Mouse (Mus musculus): ENCODE measurements around the gene Ttc28. TPM values are rescaled to one million over a fixed set of nuclear protein-coding genes. Genes with fewer than 3 reads are reported as not detected.

The Ttc28 gene
- polyA plus RNA-seq (2012; rRNA removed): 19.5 and 22.0 TPM in 2 replicates

DNA sequence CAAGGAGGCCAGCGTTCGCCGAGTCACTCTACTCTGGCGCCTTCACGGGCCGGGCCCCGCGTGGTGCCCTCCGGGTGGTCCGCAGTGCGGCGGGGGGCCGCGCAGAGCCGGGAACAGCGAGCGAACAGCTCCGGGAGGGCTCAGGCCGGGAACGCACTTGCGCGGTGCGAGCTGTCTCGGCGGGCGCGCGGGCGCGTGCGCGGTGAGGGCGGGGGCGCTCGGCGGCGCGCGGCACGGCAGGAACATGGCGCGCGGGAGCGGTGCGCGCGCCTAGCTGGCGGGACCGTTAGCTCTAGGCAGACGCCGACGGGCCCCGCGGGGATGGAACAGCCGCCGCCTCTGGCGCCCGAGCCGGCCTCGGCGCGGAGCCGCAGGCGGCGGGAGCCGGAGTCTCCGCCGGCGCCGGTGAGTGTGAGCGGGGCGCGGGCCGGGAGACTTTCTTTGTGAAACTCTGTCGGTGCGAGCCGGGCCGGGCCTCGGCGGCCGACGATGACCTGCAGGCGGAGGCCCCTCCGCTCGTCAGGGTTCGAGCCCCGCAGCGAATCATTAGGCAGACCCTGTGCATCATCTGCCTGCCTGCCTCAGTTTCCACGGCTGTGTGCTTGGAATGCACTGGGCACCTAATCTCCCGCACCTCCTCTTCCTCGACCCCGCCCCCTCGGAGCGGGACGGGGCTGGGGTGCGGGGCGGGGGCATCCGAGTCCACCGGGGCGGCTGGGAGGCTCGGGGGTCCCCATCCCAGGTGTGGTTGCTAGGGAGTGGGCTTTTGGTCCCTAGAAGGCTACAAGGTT, at the start of gene Ttc28:
Ttc28 (plus strand) TSS at position 220 of the 791 bp plus-strand sequence.

DNA sequence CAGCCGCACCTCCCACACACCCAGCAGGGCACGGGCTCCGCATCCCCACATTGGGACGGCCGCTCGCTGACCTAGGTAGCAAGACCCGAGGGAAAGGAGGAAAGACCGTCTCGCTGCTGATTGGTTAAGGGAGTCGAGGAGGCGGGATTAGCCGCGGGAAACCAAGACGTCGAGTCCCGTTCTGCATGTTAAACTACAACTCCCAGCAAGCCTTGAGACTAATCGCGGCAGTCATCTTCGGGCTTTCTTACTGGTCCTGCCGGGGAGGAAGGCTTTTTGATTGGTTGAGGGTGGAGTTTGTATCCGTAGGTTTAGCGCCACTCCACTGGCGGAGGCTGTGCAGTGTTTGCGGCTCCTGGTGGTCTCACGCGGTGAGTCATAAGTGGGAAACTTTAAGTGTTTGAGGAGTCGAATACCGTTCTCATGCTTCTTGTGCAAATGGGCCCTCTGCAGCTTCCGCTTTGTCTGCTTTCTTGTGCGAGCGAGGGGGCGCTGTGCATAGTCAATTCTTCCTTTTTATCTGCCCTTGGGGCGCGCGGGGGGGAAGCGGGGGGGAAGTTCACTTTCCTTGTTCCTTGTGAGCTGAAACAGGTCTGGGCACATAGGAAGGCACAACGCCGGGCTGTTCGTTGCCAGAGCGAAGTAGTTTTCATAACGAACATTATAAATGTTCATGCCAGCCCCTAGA, 39.8 kb upstream of the Ttc28 start, which contains the start of the genes Hscb and Chek2:
Hscb (minus strand) TSS at position 100 of the 688 bp plus-strand sequence.
Chek2 (plus strand) TSS at position 302 of the 688 bp plus-strand sequence.

GRCm38 (mm10) chr5:111330417-111331098, 451.0 kb downstream of the Ttc28 start, which contains the start of gene Pitpnb:
TSS of gene Pitpnb (plus strand) at chr5:111330763.

Other genes with a start within 250 kb of the Ttc28 start
- gene Noc4l, start 226.4 kb upstream of the Ttc28 start, polyA plus RNA-seq (2012; rRNA removed): 129 and 137 TPM in 2 replicates
- gene Ddx51, start 226.4 kb upstream of the Ttc28 start, polyA plus RNA-seq (2012; rRNA removed): 30.5 and 35.3 TPM in 2 replicates
- 60.4 and 66.5 TPM in 2 replicates for gene Ep400, start 109.1 kb upstream of the Ttc28 start, polyA plus RNA-seq (2012; rRNA removed)
- gene Pus1, start 99.1 kb upstream of the Ttc28 start, polyA plus RNA-seq (2012; rRNA removed): 31.1 and 34.9 TPM in 2 replicates
- 70.5 and 74.0 TPM in 2 replicates for gene Ulk1, start 69.7 kb upstream of the Ttc28 start, polyA plus RNA-seq (2012; rRNA removed)
- gene Hscb, start 40.0 kb upstream of the Ttc28 start, polyA plus RNA-seq (2012; rRNA removed): 12.3 and 21.2 TPM in 2 replicates
- 7.0 and 10.8 TPM in 2 replicates for gene Chek2, start 39.8 kb upstream of the Ttc28 start, polyA plus RNA-seq (2012; rRNA removed)

All from ovary, adult 2 months (tissue).